Mouse (Mus musculus) kidney, embryonic 16.5 days (tissue): ENCODE measurements around the gene Pigv. TPM values are rescaled to one million over a fixed set of nuclear protein-coding genes. Genes with fewer than 3 reads are reported as not detected.
A peak's percentile ranks its signal among the peaks of the same experiment; 100 is the strongest.

ENCODE experiments used
- ATAC-seq: fragments of 200-750 bp; cut with Nextera tagmentation; 2 replicates; pipeline ENCODE4 v1.8.0; 2017; ENCODE audit warnings: moderate TSS enrichment; ENCODE audit not compliant: low FRiP score, low TSS enrichment
- H3K27ac ChIP-seq: fragments of 300-500 bp; sonication (generic); 2 replicates; pipeline ENCODE4 v1.5.1; 2014; ENCODE audit warnings: low read length
- H3K27me3 ChIP-seq: fragments of 300-500 bp; sonication (generic); 2 replicates; pipeline ENCODE4 v1.6.1; 2014; ENCODE audit warnings: low read length, control low read depth, mixed read lengths; ENCODE audit not compliant: insufficient read depth
- H3K36me3 ChIP-seq: fragments of 300-500 bp; sonication (generic); 2 replicates; pipeline ENCODE4 v1.6.1; 2014; ENCODE audit warnings: low read length, control low read depth, mixed read lengths; ENCODE audit not compliant: insufficient read depth
- H3K4me1 ChIP-seq: fragments of 300-500 bp; sonication (generic); 2 replicates; pipeline ENCODE4 v1.6.1; 2014; ENCODE audit warnings: low read length, control low read depth, mixed read lengths; ENCODE audit not compliant: insufficient read depth
- H3K4me2 ChIP-seq: fragments of 300-500 bp; sonication (generic); replicated peaks from 2 replicates; pipeline ENCODE4 v1.6.1; 2014; ENCODE audit warnings: low read depth, low read length
- H3K4me3 ChIP-seq: fragments of 300-500 bp; sonication (generic); 2 replicates; pipeline ENCODE4 v1.5.1; 2014; ENCODE audit warnings: mild to moderate bottlenecking, low read length
- H3K9ac ChIP-seq: fragments of 300-500 bp; sonication (generic); replicated peaks from 2 replicates; pipeline ENCODE4 v1.6.1; 2014; ENCODE audit warnings: low read length
- H3K9me3 ChIP-seq: fragments of 300-500 bp; sonication (generic); 2 replicates; pipeline ENCODE4 v1.6.1; 2016; ENCODE audit warnings: low read length, control low read depth
- WGBS: fragments of 180-500 bp; shearing (Covaris S2); extraction: QIAGEN DNeasy Blood & Tissue Kit; methylation state at CpG from one replicate; pipeline ENCODE4 v1.1.7; 2014; 5-methylcytosine and 5-hydroxymethylcytosine counted together
- polyA plus RNA-seq: library from polyadenylated mRNA; unstranded; fragments of >200 nt; fragmentation: Nextera tagmentation; extraction: Ambion mirVana; gene quantifications from 2 replicates; pipeline ENCODE4 v1.2.1, GENCODE M21; 2015

Pigv gene
- polyA plus RNA-seq, 1 experiment from 2014 or later, result 19.2 TPM

- 54% methylated on average over 8 of the region's 8 CpGs for WGBS
- ATAC-seq, result no peak
- Histone ChIP-seq H3K9ac (peak overlapping the region; percentile 93; the same call in 1 of the 2 replicates), H3K4me3 (peak overlapping the region; percentile 0; the same call in 1 of the 2 replicates), H3K27ac (peak overlapping the region; percentile 100), H3K9me3 (no peaks in the 10 kb centered on the region), H3K36me3 (peaks cover 10% of the 10 kb centered on the region), H3K4me1 (peaks cover 60% of the 10 kb centered on the region), H3K27me3 (no peaks in the 10 kb centered on the region), H3K4me2 (peak overlapping the region; percentile 93)
These were observed 1.9 kb upstream of the Pigv start for GRCm38 (mm10) chr4:133674331-133674695.

- Histone ChIP-seq H3K4me2 (peak overlapping the region; percentile 93), H3K9ac (peak overlapping the region; percentile 93), H3K4me1 (peaks cover 60% of the 10 kb centered on the region), H3K27me3 (no peaks in the 10 kb centered on the region), H3K4me3 (peak overlapping the region; percentile 77), H3K27ac (peak overlapping the region; percentile 100), H3K9me3 (no peaks in the 10 kb centered on the region), H3K36me3 (peaks cover 7% of the 10 kb centered on the region)
- ATAC-seq, result no peak
- WGBS, result 21% methylated on average over 9 of the region's 10 CpGs
These were observed 1.4 kb upstream of the Pigv start for GRCm38 (mm10) chr4:133673666-133674330.

GRCm38 (mm10) chr4:133672845-133673647 lies 599 bp upstream of the Pigv start:
- no peak; the same call in 1 of the 2 replicates for ATAC-seq
- Histone ChIP-seq H3K4me2 (peak overlapping the region; percentile 93), H3K36me3 (no peaks in the 10 kb centered on the region), H3K27me3 (no peaks in the 10 kb centered on the region), H3K4me3 (peak overlapping the region; percentile 77), H3K27ac (peak overlapping the region; percentile 100), H3K9me3 (no peaks in the 10 kb centered on the region), H3K4me1 (peaks cover 60% of the 10 kb centered on the region), H3K9ac (peak overlapping the region; percentile 93)
- WGBS, result 1% methylated on average over 24 of the region's 24 CpGs

GRCm38 (mm10) chr4:133671184-133671880 lies 1.1 kb downstream of the Pigv start:
- peak overlapping the region; percentile 100 for H3K27ac ChIP-seq
- no peaks in the 10 kb centered on the region for H3K9me3 ChIP-seq
- H3K4me3 ChIP-seq, result peak overlapping the region; percentile 77
- ATAC-seq, result no peak
- peaks cover 50% of the 10 kb centered on the region for H3K4me1 ChIP-seq
- peaks cover 4% of the 10 kb centered on the region; the same call in 1 of the 2 replicates for H3K36me3 ChIP-seq
- WGBS, result 3% methylated on average over 13 of the region's 13 CpGs
- H3K27me3 ChIP-seq, result no peaks in the 10 kb centered on the region
- H3K9ac ChIP-seq, result peak overlapping the region; percentile 93
- H3K4me2 ChIP-seq, result peak overlapping the region; percentile 93

GRCm38 (mm10) chr4:133669652-133670210 lies 2.7 kb downstream of the Pigv start:
- peaks cover 4% of the 10 kb centered on the region; the same call in 1 of the 2 replicates for H3K36me3 ChIP-seq
- ATAC-seq, result no peak
- H3K9ac ChIP-seq, result peak overlapping the region; percentile 33; the same call in 1 of the 2 replicates
- H3K9me3 ChIP-seq, result no peaks in the 10 kb centered on the region
- no peak overlapping the region for H3K4me3 ChIP-seq
- H3K4me2 ChIP-seq, result no peak overlapping the region
- 50% methylated on average over 6 of the region's 6 CpGs for WGBS
- no peaks in the 10 kb centered on the region for H3K27me3 ChIP-seq
- H3K27ac ChIP-seq, result peak overlapping the region; percentile 29; the same call in 1 of the 2 replicates
- H3K4me1 ChIP-seq, result peaks cover 34% of the 10 kb centered on the region

- peaks cover 9% of the 10 kb centered on the region; the same call in 1 of the 2 replicates for H3K36me3 ChIP-seq
- 58% methylated on average over 3 of the region's 3 CpGs for WGBS
- no peak overlapping the region for H3K4me3 ChIP-seq
- H3K9ac ChIP-seq, result no peak overlapping the region; the same call in 1 of the 2 replicates
- H3K27me3 ChIP-seq, result no peaks in the 10 kb centered on the region
- H3K27ac ChIP-seq, result no peak overlapping the region
- ATAC-seq, result no peak
- H3K4me1 ChIP-seq, result peaks cover 22% of the 10 kb centered on the region
- no peak overlapping the region for H3K4me2 ChIP-seq
- no peaks in the 10 kb centered on the region for H3K9me3 ChIP-seq
These were observed 3.9 kb downstream of the Pigv start for GRCm38 (mm10) chr4:133668537-133668936.

GRCm38 (mm10) chr4:133666199-133666598 lies 6.2 kb downstream of the Pigv start:
- ATAC-seq, result no peak
- Histone ChIP-seq H3K27ac (peak overlapping the region; percentile 11; the same call in 1 of the 2 replicates), H3K4me1 (peaks cover 13% of the 10 kb centered on the region), H3K36me3 (peaks cover 15% of the 10 kb centered on the region; the same call in 1 of the 2 replicates), H3K27me3 (no peaks in the 10 kb centered on the region), H3K9ac (no peak overlapping the region), H3K4me2 (no peak overlapping the region), H3K9me3 (no peaks in the 10 kb centered on the region), H3K4me3 (no peak overlapping the region)
- 79% methylated on average over 6 of the region's 6 CpGs for WGBS

GRCm38 (mm10) chr4:133665118-133665517 lies 7.3 kb downstream of the Pigv start:
- H3K9me3 ChIP-seq, result no peaks in the 10 kb centered on the region
- H3K4me3 ChIP-seq, result no peak overlapping the region
- H3K36me3 ChIP-seq, result peaks cover 15% of the 10 kb centered on the region; the same call in 1 of the 2 replicates
- H3K4me1 ChIP-seq, result peaks cover 15% of the 10 kb centered on the region
- H3K27me3 ChIP-seq, result no peaks in the 10 kb centered on the region
- H3K9ac ChIP-seq, result no peak overlapping the region
- ATAC-seq, result no peak
- no peak overlapping the region for H3K4me2 ChIP-seq
- H3K27ac ChIP-seq, result no peak overlapping the region
- WGBS, result 73% methylated on average over 11 of the region's 11 CpGs

- no peak overlapping the region for H3K27ac ChIP-seq
- 81% methylated on average over 8 of the region's 8 CpGs for WGBS
- ATAC-seq, result no peak
- peaks cover 34% of the 10 kb centered on the region for H3K4me1 ChIP-seq
- no peaks in the 10 kb centered on the region for H3K9me3 ChIP-seq
- H3K4me3 ChIP-seq, result no peak overlapping the region
- H3K4me2 ChIP-seq, result no peak overlapping the region
- no peaks in the 10 kb centered on the region for H3K27me3 ChIP-seq
- H3K36me3 ChIP-seq, result peaks cover 15% of the 10 kb centered on the region; the same call in 1 of the 2 replicates
- H3K9ac ChIP-seq, result no peak overlapping the region
These were observed 9.5 kb downstream of the Pigv start for GRCm38 (mm10) chr4:133662945-133663344.
